Mouse (Mus musculus) layer of hippocampus, adult 11-12 months (tissue): ENCODE results near the gene Ddx25.

Experiments
- DNase-seq: peaks from one replicate; pipeline ENCODE4 v3.0.0; 2022; ENCODE audit warnings: low spot score

Gene Ddx25

GRCm38 (mm10) chr9:35541488-35541887 is 16.8 kb downstream of the Ddx25 start:
- DNase-seq = peak; percentile 72

GRCm38 (mm10) chr9:35541024-35541423 is 17.3 kb downstream of the Ddx25 start:
- DNase-seq = no peak

- no peak for DNase-seq
These were observed 19.2 kb downstream of the Ddx25 start for GRCm38 (mm10) chr9:35539001-35539750.

- no peak for DNase-seq
These were observed 22.5 kb downstream of the Ddx25 start for GRCm38 (mm10) chr9:35535876-35536275.

GRCm38 (mm10) chr9:35535110-35535509 is 23.2 kb downstream of the Ddx25 start:
- DNase-seq = no peak

- no peak for DNase-seq
These were observed 25.1 kb downstream of the Ddx25 start for GRCm38 (mm10) chr9:35533266-35533665.

- no peak for DNase-seq
These were observed 28.5 kb downstream of the Ddx25 start for GRCm38 (mm10) chr9:35529796-35530195.

- DNase-seq = no peak
These were observed 29.2 kb downstream of the Ddx25 start for GRCm38 (mm10) chr9:35529141-35529540.

- peak; percentile 86 for DNase-seq
These were observed 34.4 kb downstream of the Ddx25 start for GRCm38 (mm10) chr9:35523941-35524411.

GRCm38 (mm10) chr9:35523541-35523940 is 34.8 kb downstream of the Ddx25 start:
- peak; percentile 60 for DNase-seq

- DNase-seq = no peak
These were observed 35.4 kb downstream of the Ddx25 start for GRCm38 (mm10) chr9:35522821-35523515.

- DNase-seq = no peak
These were observed 36.1 kb downstream of the Ddx25 start for GRCm38 (mm10) chr9:35522241-35522640.

- DNase-seq = no peak
These were observed 37.5 kb downstream of the Ddx25 start for GRCm38 (mm10) chr9:35520631-35521348.

- no peak for DNase-seq
These were observed 40.2 kb downstream of the Ddx25 start, which contains the start of gene Gm1113 for GRCm38 (mm10) chr9:35518169-35518568. TSS of gene Gm1113 (minus strand) at chr9:35518269.

GRCm38 (mm10) chr9:35516711-35517110 is 41.6 kb downstream of the Ddx25 start:
- DNase-seq = no peak

- no peak for DNase-seq
These were observed 42.1 kb downstream of the Ddx25 start for GRCm38 (mm10) chr9:35516182-35516581.

- DNase-seq = no peak
These were observed 44.4 kb downstream of the Ddx25 start for GRCm38 (mm10) chr9:35513900-35514299.

- peak; percentile 58 for DNase-seq
These were observed 50.1 kb downstream of the Ddx25 start for GRCm38 (mm10) chr9:35508234-35508633.

GRCm38 (mm10) chr9:35502361-35503000 is 55.8 kb downstream of the Ddx25 start:
- no peak for DNase-seq

- DNase-seq = no peak
These were observed 58.4 kb downstream of the Ddx25 start for GRCm38 (mm10) chr9:35499946-35500345.

GRCm38 (mm10) chr9:35495471-35495870 is 62.9 kb downstream of the Ddx25 start:
- DNase-seq = no peak

- DNase-seq = no peak
These were observed 63.4 kb downstream of the Ddx25 start for GRCm38 (mm10) chr9:35494937-35495336.
